Mouse (Mus musculus) heart, postnatal 25 days (tissue): ENCODE data around the gene Bcar1. TPM values are rescaled to one million over a fixed set of nuclear protein-coding genes. Genes with fewer than 3 reads are reported as not detected.

Experiments used
- DNase-seq: peaks from one replicate; pipeline ENCODE4 v3.0.0; 2022; ENCODE audit warnings: low spot score
- intact Hi-C: fragments of 180-260 bp; cut with DNase I; formaldehyde crosslinking; loops from one replicate; pipeline ENCODE4 v1.15.1; 2025
- total RNA-seq, 2 experiments: library from RNA; stranded (reverse); gene quantifications; 2 replicates each; pipeline ENCODE4 v1.2.3; 2021

The Bcar1 gene
- total RNA-seq, 2 experiments from 2014 or later = 18.7 to 20.7 TPM

DNA sequence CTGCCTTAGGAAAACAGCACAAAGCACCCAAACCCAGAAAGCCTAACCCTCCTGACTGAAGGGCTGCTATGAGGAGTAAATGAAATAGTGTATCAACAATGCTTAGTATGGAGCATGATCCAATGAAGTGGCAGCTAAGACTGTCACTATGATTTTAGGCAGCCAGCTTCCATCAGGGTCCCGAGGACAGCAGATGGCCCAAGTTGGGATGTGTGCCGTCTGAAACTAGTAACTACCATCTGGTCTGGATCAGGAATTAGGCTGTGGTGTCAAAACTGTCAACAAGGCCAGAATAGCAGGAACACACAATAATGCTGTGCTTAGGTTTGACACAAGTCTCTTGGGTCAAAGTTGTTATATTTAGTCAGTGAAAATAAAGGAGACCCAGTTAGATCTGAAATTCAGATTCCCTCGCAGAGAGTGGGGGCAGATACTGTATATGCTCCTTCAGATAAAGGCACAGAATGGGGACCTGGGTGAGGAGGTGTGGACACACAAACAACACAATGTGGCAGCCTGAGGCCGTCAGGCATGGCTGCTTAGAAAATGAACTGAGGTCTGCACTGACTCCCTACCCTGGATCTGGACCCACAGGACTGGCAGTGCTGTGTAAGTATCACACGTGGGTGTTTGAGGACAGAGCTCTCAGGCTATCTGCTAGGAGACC, 27.5 kb upstream of the Bcar1 start:
- intact Hi-C loops = no loop called here
- DNase-seq = no peak

DNA sequence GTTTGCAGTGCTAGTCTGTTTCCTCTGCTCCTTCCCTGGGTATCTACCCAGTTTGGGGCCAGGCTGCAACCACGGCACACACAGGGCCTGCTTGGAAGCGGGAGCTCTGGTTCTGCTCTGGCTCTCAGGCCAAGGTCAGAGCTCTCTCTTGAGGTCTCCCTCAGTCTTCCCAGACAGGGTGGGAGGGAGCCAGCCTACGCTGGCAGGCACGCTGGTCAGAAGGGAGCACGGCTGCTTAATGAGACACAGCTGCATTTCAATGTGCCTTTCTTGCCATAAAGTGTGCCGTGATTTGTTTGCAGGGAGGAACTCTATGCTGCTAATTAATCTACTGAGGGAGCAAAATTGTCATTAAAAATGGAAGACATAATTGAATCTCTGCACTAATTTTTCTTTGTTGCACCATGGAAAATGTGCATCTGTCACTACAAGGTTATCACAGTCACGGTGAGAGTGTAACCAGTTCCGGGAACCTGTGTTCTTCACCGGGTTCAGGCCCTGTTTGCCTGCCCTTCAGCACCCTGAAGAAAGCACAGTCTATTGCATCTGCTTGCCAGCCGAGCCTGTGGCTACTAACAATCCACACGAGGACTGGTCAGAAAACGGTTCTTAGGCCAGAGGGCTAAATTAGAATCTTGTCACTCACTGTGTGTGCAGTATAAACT, 26.3 kb upstream of the Bcar1 start:
- peak; percentile 49 for DNase-seq
- intact Hi-C loops = loop anchor here (2.0 kb wide), 1 partner anchor 21 kb away; no protein-coding TSS in a partner anchor

GRCm38 (mm10) chr8:111769296-111769695, 25.7 kb upstream of the Bcar1 start:
- no peak for DNase-seq
- intact Hi-C loops = loop anchor here (2.0 kb wide), 1 partner anchor 20 kb away; no protein-coding TSS in a partner anchor

DNA sequence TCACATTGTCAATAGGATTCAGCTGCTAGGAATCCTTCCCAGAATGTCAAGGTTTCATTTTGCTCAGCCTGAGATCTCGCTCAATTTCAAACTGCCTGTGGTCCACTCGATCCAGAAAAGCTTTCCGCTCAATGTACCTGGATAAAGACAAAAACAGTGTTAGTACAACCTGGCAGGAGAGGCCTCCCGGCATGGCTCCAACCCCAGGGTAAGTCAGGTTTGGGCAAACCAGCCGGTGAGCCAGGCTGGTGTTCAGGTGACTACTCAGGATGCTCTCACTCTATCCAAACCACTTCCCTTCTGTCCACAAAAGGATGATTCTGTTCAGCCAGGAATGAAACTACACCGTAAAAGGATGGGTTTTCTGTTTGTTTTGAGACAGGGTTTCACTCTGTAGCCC, 25.0 kb upstream of the Bcar1 start:
- no peak for DNase-seq
- intact Hi-C loops = loop anchor here (2.0 kb wide), 1 partner anchor 20 kb away; no protein-coding TSS in a partner anchor

- intact Hi-C loops = no loop called here
- DNase-seq = no peak
Observed at GRCm38 (mm10) chr8:111765616-111766015, 22.0 kb upstream of the Bcar1 start.

- no peak for DNase-seq
- intact Hi-C loops = no loop called here
Observed at GRCm38 (mm10) chr8:111765096-111765495, 21.5 kb upstream of the Bcar1 start.

- intact Hi-C loops = loop anchor here (5.0 kb wide), 1 partner anchor 48 kb away; no protein-coding TSS in a partner anchor
- DNase-seq = no peak
Observed at GRCm38 (mm10) chr8:111760708-111761107, 17.1 kb upstream of the Bcar1 start.

GRCm38 (mm10) chr8:111758817-111759216, 15.2 kb upstream of the Bcar1 start:
- intact Hi-C loops = no loop called here

GRCm38 (mm10) chr8:111757599-111757998, 14.0 kb upstream of the Bcar1 start:
- no peak for DNase-seq
- intact Hi-C loops = no loop called here

More at GRCm38 (mm10) chr8:111758817-111759216, 15.2 kb upstream of the Bcar1 start:
- DNase-seq = no peak

DNA sequence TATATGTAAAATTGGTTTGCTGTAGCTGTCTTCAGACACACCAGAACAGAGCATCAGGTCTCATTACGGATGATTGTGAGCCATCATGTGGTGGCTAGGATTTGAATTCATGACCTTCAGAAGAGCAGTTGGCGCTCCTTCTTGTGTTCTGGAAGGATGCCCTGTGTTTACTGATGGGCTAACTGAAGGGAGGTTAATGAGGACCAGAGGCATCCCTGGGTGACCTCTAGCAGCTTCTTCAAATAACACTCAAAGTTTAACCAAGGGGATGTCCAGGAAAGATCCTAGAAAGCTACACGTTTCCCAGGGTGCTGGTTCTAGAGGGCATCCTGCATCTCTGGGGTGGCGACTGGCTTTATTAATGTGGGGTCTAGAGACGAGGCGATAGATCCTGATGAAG, 11.1 kb upstream of the Bcar1 start:
- intact Hi-C loops = no loop called here
- DNase-seq = no peak

DNA sequence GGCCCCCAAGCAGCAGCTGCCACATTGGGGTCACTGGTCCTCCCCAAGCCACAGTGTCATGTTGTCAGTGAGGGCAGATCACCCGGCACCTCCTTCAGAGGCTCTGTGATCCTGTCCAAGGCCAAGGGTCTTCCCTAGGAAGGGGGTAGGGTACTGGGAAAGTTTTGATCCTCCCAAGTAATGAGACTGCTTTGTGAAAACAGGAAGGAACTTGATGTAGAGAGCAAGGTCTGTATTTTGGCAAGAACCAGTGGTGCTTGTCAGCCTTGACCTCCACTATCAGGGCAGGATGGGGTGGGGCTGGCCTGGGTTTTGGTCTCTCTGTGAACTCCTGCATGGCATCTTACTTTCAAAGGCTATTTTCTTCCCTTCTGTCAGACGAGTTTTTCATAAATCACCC, 10.5 kb upstream of the Bcar1 start:
- no peak for DNase-seq
- intact Hi-C loops = no loop called here

DNA sequence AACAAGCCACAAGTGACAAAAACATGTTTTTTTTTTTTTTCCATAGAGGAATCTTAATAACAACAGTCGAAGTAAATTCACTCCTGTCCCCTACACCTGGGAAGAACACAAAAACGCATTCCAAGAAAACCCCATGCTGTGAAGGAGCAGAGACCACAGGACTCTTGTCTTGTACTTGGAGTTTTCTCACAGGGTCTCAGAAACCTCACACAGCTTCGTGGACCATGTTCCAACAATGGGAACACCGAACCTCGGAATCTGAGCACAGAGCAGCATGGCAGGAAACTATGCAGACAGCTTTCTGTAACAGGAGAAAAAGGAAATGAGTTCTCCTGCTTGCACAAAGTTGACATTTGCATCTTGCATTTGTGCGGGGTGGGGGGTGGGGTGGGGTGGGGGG, 5.2 kb upstream of the Bcar1 start:
- intact Hi-C loops = loop anchor here (2.0 kb wide), 1 partner anchor 20 kb away; no protein-coding TSS in a partner anchor
- DNase-seq = no peak

DNA sequence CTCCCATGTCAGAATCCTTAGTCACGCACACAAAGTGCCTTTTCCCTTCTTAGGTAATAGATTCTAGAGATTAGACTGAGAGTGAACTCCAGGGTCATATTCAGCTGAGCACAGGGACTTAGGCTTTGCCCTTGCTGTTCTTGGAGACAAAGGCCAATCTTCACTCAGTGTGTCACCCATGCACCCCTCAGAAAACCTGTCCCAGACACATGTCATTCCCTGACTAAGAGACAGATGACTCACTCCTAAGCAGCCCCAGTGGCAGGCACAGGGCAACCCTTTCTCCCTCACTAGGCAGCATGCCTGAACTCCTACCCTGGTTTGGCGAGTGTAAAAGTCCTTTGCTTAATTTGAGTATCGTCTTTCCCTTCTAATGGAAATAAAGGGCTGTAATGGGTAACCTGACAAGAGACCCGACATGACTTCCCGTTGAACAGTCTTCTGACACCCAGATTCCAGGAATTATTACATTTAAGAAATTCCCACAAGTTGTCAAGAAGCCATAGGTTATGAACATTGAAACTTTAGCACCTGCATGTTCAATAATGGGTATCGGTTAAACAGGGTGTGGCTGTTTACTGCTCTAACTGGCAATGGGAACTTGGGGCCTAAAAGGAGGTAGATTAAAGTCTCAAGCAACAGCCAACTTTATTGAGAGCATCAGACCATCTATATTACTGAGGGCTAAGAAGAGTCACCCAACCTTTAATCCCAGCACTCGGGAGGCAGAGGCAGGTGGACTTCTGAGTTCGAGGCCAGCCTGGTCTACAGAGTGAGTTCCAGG, 4.4 kb upstream of the Bcar1 start:
- DNase-seq = no peak
- intact Hi-C loops = loop anchor here (2.0 kb wide), 1 partner anchor 21 kb away; no protein-coding TSS in a partner anchor

- intact Hi-C loops = no loop called here
Observed at GRCm38 (mm10) chr8:111746582-111747465, 3.2 kb upstream of the Bcar1 start.

GRCm38 (mm10) chr8:111745591-111746418, 2.2 kb upstream of the Bcar1 start:
- no peak for DNase-seq
- intact Hi-C loops = no loop called here

More at GRCm38 (mm10) chr8:111746582-111747465, 3.2 kb upstream of the Bcar1 start:
- DNase-seq = no peak

DNA sequence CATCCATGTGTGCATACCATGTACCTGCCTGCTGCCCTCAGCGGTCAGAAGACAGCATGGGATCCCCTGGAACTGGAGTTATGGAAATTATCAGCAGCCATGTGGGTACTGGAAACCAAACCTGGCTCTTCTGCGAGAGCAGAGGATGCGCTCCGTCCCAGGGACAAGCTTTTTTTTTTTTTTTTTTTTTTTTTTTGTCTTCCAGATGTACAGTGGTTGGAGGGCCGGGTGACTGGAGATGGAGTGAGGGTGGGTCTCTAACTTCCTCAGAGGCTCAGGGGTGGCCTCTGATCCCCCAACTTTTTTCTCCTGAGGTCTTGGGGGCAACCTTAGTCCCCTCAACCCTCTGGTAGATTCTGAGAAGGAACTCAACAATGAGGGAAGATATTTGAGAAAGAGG, 1.5 kb upstream of the Bcar1 start:
- intact Hi-C loops = no loop called here
- no peak for DNase-seq

DNA sequence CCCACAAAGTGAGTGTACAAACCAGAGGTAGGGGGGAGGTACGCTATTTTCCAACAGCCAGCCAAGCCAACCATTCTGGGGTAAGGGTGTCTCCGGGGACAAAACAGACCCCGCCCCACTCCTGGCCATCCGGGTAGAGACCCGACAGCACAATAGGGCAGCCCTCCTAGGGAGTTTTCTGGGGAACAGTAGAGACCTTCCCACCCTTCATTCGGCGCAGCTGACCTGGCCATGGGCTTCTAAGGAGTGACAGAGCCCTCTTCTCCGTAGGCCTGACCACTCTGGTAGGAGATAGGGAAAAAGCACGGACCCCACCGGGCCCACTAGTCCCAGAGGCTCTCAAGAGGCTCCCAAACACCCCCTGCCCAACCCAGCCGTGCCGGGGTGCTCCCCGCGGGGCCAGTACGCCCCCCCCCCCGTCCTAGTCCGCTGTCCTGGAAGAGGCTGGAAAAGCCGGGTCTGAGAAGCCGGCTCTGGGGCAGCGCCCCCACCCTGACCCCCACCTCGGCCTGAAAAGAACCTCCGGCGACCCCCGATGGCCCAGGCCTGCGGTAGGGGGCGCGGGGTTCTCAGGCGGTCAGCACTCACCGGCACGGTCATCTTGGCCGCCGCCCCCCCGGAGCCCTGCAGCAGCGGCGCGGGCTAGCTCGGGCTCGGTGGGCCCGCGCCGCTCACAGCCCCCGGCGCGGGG, 363 bp downstream of the Bcar1 start:
- intact Hi-C loops = loop anchor here (2.0 kb wide), 1 partner anchor 24 kb away; no protein-coding TSS in a partner anchor

More for the DNA sequence above, 363 bp downstream of the Bcar1 start:
- no peak for DNase-seq
